Mouse (Mus musculus): ENCODE measurements at regions not wholly inside any gene's neighbourhood (a gene's known extent, or its start where the extent isn't known, plus 50 kb on each side); places are given as distances from the start of the nearest gene placed in this dataset.

DNA sequence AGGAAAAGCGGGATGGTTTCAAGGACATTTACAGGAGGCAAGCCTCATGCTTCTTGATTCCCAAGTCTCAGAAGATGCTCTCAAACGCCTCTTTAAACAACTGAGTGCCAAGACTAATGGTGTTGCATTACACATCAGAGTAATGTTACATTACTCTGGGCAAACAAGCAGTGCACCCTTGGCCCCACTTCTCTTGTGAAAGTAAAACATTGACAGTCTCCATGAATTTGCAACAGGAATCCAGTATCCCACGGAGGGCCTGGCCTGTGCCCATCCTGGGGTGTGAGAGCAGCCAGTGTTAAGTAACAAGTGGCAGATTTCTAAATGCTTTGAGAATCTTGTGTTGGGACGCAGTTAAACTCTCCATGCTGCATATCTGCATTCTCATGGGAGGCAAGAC is 194.3 kb upstream of the Adra1b start:
- no peak for TF ChIP-seq POLR2A (IDR thresholded peaks at IDR 0.05; ENCODE audit: low read depth, low read length)
- TF ChIP-seq CTCF (IDR thresholded peaks at IDR 0.05; ENCODE audit: extremely low read depth, insufficient read depth, insufficient read length, insufficient replicate concordance): no peak

All from spleen, adult 2 months (tissue).